Comparison of ENCODE assay signal across 17 mouse cellular contexts in the genomic region with DNA sequence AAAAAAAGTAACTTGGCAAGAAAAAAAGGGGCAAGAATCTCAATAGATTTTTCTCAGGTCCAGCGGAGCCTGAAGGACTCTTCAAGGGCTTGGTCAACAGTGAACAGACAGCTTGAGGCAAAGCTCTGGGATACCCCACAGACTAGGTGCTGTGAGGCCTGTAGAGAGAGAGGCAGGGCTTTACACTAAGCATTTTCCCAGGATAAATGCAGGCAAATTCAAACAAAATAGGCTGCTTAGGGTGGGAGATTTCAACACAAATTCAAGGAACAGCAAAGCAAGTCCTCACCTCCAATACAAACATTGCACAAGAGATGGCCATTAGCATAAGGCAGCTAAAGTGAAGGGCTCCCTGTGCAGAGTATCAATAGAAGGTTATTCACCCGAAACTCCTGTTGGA.
DNase-seq lines count a peak whose midpoint lies in the region; ATAC-seq and TF ChIP-seq lines count a peak whose summit lies in the region.
"Had no signal": no experiment of that assay in that cellular context is flagged by ENCODE, and none has a peak within 500 bp of the region (broad histone marks: within the 10 kb centered on the region; RNA-seq: fewer than 3 reads in every experiment).

No protein-coding gene starts in this region.

- H3K4me3 ChIP-seq in liver, embryonic 16.5 days (ENCODE audit: low read depth, low read length): no peak overlapping the region
- H3K4me3 ChIP-seq in liver, embryonic 12.5 days: no peak overlapping the region
- H3K4me3 ChIP-seq in stomach, postnatal 0 days (ENCODE audit: low read depth, low read length): no peak overlapping the region
- H3K4me3 ChIP-seq: forebrain, embryonic 13.5 days; hindbrain, embryonic 15.5 days; midbrain, embryonic 13.5 days had no signal

- ATAC-seq in liver, embryonic 16.5 days (ENCODE audit: low read depth): peak; percentile 66
- no peak for ATAC-seq in liver, embryonic 12.5 days
- peak; percentile 75; the same call in 1 of the 2 replicates for ATAC-seq in stomach, postnatal 0 days (ENCODE audit: low FRiP score, low TSS enrichment)
- ATAC-seq in granulocyte monocyte progenitor cell, adult 5-6 weeks (replicated peaks; ENCODE audit: poor library complexity, severe bottlenecking): no peak
- ATAC-seq: forebrain, embryonic 13.5 days; midbrain, embryonic 13.5 days had no signal

- TF ChIP-seq EP300 in stomach, postnatal 0 days (optimal IDR thresholded peaks at IDR 0.05): no peak

- H3K9ac ChIP-seq in liver, embryonic 16.5 days (ENCODE audit: low read depth, low read length): no peak overlapping the region
- H3K9ac ChIP-seq in liver, embryonic 12.5 days: no peak overlapping the region
- H3K9ac ChIP-seq in stomach, postnatal 0 days (ENCODE audit: low read length): no peak overlapping the region
- H3K9ac ChIP-seq: forebrain, embryonic 13.5 days; hindbrain, embryonic 15.5 days; midbrain, embryonic 13.5 days had no signal

- 50% methylated on average over 2 of the region's 2 CpGs for WGBS in liver, embryonic 16.5 days (ENCODE audit: insufficient replicate concordance)
- 64% methylated on average over 2 of the region's 2 CpGs for WGBS in liver, embryonic 12.5 days (ENCODE audit: insufficient replicate concordance)
- 66% methylated on average over 2 of the region's 2 CpGs for WGBS in stomach, postnatal 0 days

- no peak overlapping the region for H3K27ac ChIP-seq in liver, embryonic 16.5 days (ENCODE audit: low read length)
- H3K27ac ChIP-seq in liver, embryonic 12.5 days: no peak overlapping the region
- peak overlapping the region; percentile 63 for H3K27ac ChIP-seq in stomach, postnatal 0 days (replicated peaks)
- H3K27ac ChIP-seq: forebrain, embryonic 13.5 days; hindbrain, embryonic 15.5 days; midbrain, embryonic 13.5 days had no signal

- no peaks in the 10 kb centered on the region for H3K36me3 ChIP-seq in liver, embryonic 16.5 days (ENCODE audit: control insufficient read depth, insufficient read depth)
- H3K36me3 ChIP-seq in liver, embryonic 12.5 days: no peaks in the 10 kb centered on the region
- no peaks in the 10 kb centered on the region for H3K36me3 ChIP-seq in stomach, postnatal 0 days (ENCODE audit: control insufficient read depth, insufficient read depth, low read length)
- H3K36me3 ChIP-seq: hindbrain, embryonic 15.5 days; midbrain, embryonic 13.5 days had no signal

- no peak for TF ChIP-seq CTCF in stomach, postnatal 0 days (IDR thresholded peaks at IDR 0.05; ENCODE audit: low read depth)

- intact Hi-C loops in heart, postnatal 10 days (cut with DNase I): loop anchor here (5.0 kb wide), 1 partner anchor 132 kb away; no protein-coding TSS in a partner anchor
- intact Hi-C loops in heart, postnatal 25 days (cut with DNase I): no loop called here

- no peak overlapping the region for H3K4me2 ChIP-seq in liver, embryonic 16.5 days (ENCODE audit: low read depth, low read length)
- no peak overlapping the region for H3K4me2 ChIP-seq in liver, embryonic 12.5 days
- no peak overlapping the region for H3K4me2 ChIP-seq in stomach, postnatal 0 days (replicated peaks; ENCODE audit: low read depth)
- H3K4me2 ChIP-seq: forebrain, embryonic 13.5 days; hindbrain, embryonic 15.5 days; midbrain, embryonic 13.5 days had no signal

- H3K27me3 ChIP-seq in liver, embryonic 16.5 days (ENCODE audit: control insufficient read depth, insufficient read depth, low read depth, low read length): no peaks in the 10 kb centered on the region
- H3K27me3 ChIP-seq in liver, embryonic 12.5 days (replicated peaks): no peaks in the 10 kb centered on the region
- H3K27me3 ChIP-seq in stomach, postnatal 0 days (ENCODE audit: control insufficient read depth, insufficient read depth, low read length): no peaks in the 10 kb centered on the region
- H3K27me3 ChIP-seq: hindbrain, embryonic 15.5 days had no signal

- H3K4me1 ChIP-seq in liver, embryonic 16.5 days (ENCODE audit: control insufficient read depth, low read depth, low read length): no peaks in the 10 kb centered on the region
- H3K4me1 ChIP-seq in liver, embryonic 12.5 days: peaks cover 11% of the 10 kb centered on the region
- peaks cover 6% of the 10 kb centered on the region; the same call in 1 of the 2 replicates for H3K4me1 ChIP-seq in stomach, postnatal 0 days (replicated peaks; ENCODE audit: control insufficient read depth, insufficient read depth)
- H3K4me1 ChIP-seq: hindbrain, embryonic 15.5 days had no signal

- H3K9me3 ChIP-seq in liver, embryonic 16.5 days (replicated peaks; ENCODE audit: control insufficient read depth, low read length): no peaks in the 10 kb centered on the region
- H3K9me3 ChIP-seq in liver, embryonic 12.5 days (replicated peaks): no peaks in the 10 kb centered on the region
- H3K9me3 ChIP-seq in stomach, postnatal 0 days (ENCODE audit: control insufficient read depth, low read length): no peaks in the 10 kb centered on the region
- H3K9me3 ChIP-seq: forebrain, embryonic 13.5 days; hindbrain, embryonic 15.5 days; midbrain, embryonic 13.5 days had no signal

- peak; percentile 64 for DNase-seq in heart, adult 11 months
- no peak for DNase-seq in heart, postnatal 10 days
- DNase-seq in kidney, postnatal 10 days: peak; percentile 23
- no peak for DNase-seq in stomach, postnatal 0 days (ENCODE audit: low spot score)
- no peak for DNase-seq in heart, postnatal 25 days (ENCODE audit: low spot score)
- DNase-seq: adrenal gland, postnatal 10 days; cerebellum, adult 11 months; cerebellum, postnatal 25 days; heart, postnatal 14 days; right cerebral cortex, postnatal 14 days; thymus, postnatal 14 days had no signal

Comparison
In these comparisons a context has a peak if more than half of its experiments do, and no peak if none do; other contexts are left out.
1. DNase-seq: peak in heart, adult 11 months (single experiment) and kidney, postnatal 10 days (single experiment); none in heart, postnatal 10 days (0 of 2), stomach, postnatal 0 days (single experiment) and heart, postnatal 25 days (single experiment).
2. ATAC-seq: peak in liver, embryonic 16.5 days (single experiment) and stomach, postnatal 0 days (single experiment); none in liver, embryonic 12.5 days (single experiment) and granulocyte monocyte progenitor cell, adult 5-6 weeks (single experiment).